Mouse (Mus musculus): Measurements from ENCODE around the gene Pgc. TPM values are rescaled to one million over a fixed set of nuclear protein-coding genes. Genes with fewer than 3 reads are reported as not detected.

Pgc gene
- polyA plus RNA-seq, 1 experiment from 2014 or later, result 0.17 TPM

DNA sequence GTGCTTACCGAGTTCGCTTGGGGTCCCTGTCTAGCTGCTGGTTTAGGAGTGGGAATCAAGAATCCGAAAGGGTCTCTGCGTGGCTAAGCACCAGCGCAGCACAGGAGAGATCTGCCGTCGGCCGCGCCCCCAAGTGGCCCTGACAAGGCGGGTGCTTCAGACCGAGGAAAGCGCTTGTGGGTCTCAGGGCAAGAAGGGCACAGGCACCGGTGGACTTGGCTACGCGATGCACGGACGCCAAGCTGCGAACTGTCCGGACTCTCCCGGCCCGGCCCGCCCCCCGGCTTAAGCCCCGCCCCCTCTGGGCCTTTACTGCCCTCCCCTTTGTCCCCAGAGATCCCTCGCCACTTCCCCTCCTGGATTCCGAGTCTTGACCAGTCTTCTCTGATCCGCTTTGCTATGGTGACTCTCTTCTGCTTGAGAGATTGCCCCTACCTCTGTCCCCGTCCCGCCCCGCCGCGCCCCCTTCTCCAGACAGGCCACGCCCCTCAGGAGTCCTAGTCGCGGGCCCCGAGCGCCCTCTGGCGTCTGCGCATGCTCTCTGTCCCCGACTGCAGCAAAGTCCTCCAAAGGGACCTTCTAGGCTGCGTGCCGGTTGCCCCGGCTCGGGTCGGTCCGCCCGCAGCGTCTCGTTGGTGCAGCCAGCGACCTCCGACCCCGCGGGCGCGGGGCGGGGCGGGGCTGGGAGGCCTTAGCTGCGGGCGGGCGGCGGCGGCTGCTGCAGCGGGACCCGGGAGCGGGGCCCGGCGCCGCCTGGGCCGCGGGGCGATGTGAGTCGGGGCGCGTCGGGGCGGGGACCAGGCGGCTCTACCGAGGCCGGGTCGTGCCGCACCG is 31.9 kb upstream of the Pgc start, which contains the start of gene Prickle4:
Gene Prickle4, minus strand, starts transcription at position 234 of the 834 bp plus-strand sequence.
- WGBS, result under 1% methylated on average over 81 of the region's 82 CpGs
- peaks cover 44% of the 10 kb centered on the region for H3K27me3 ChIP-seq (replicated peaks)
- peaks cover 8% of the 10 kb centered on the region for H3K36me3 ChIP-seq
- ATAC-seq (ENCODE audit: extremely low read depth, insufficient number of reproducible peaks, low FRiP score, low TSS enrichment), result peak; percentile 93
- peak within 1 kb of the TSS; percentile 95 for H3K4me2 ChIP-seq
- peak within 1 kb of the TSS; percentile 94 for H3K9ac ChIP-seq
- H3K9me3 ChIP-seq, result no peaks in the 10 kb centered on the region
- peak within 1 kb of the TSS; percentile 81 for H3K4me3 ChIP-seq
- peaks cover 17% of the 10 kb centered on the region for H3K4me1 ChIP-seq
- peak within 1 kb of the TSS; percentile 69 for H3K27ac ChIP-seq (replicated peaks)

DNA sequence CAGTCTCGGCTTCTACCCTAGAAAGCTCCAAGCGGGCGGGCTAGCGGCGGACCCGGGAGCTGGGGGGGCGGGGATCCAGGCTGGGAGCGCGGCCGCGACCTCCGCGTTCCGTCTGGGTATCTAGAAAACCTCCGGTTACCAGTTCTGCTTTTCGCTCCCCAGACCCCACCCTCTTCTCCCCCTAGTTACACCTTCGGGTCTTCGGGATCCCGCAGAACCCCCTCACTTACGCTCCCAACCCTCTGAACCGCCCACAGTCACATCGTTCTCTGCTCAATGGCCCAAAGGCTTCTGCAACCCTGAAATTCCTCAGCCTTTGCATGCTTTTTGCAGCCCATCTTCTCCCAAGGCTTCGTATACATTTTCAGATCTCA is 31.3 kb upstream of the Pgc start:
- peak overlapping the region; percentile 81 for H3K4me3 ChIP-seq
- H3K4me2 ChIP-seq, result peak overlapping the region; percentile 95
- peak overlapping the region; percentile 69; the same call in 1 of the 2 replicates for H3K27ac ChIP-seq (replicated peaks)
- peaks cover 42% of the 10 kb centered on the region for H3K27me3 ChIP-seq (replicated peaks)
- H3K9ac ChIP-seq, result peak overlapping the region; percentile 94
- H3K9me3 ChIP-seq, result no peaks in the 10 kb centered on the region
- peaks cover 10% of the 10 kb centered on the region for H3K36me3 ChIP-seq
- 1% methylated on average over 23 of the region's 23 CpGs for WGBS
- H3K4me1 ChIP-seq, result peaks cover 17% of the 10 kb centered on the region
- ATAC-seq (ENCODE audit: extremely low read depth, insufficient number of reproducible peaks, low FRiP score, low TSS enrichment), result no peak

DNA sequence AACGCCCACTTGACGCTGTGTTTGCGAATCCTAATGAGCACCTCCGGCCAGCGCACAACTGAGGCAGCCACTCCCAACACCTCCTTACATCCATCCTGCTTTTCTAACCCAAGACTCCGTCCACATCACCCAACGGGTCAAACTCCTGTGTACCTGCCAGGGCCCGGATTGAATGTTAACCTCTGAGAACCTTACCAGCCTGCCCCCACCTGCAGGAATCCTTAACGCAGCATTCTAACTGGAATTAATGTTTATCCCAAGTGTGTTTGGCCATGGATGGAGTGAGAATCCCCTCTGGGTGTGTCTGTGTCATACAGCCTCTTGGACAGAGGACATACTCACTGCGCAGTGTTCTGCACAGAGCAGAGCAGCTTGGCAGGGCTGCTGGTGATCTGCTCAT is 28.5 kb upstream of the Pgc start:
- H3K27me3 ChIP-seq (replicated peaks), result peaks cover 36% of the 10 kb centered on the region
- no peak for ATAC-seq (ENCODE audit: extremely low read depth, insufficient number of reproducible peaks, low FRiP score, low TSS enrichment)
- 85% methylated on average over 10 of the region's 10 CpGs for WGBS
- no peak overlapping the region for H3K27ac ChIP-seq (replicated peaks)
- peaks cover 36% of the 10 kb centered on the region for H3K36me3 ChIP-seq
- H3K9ac ChIP-seq, result no peak overlapping the region
- H3K4me1 ChIP-seq, result peaks cover 29% of the 10 kb centered on the region
- no peaks in the 10 kb centered on the region for H3K9me3 ChIP-seq
- no peak overlapping the region for H3K4me3 ChIP-seq
- no peak overlapping the region for H3K4me2 ChIP-seq

DNA sequence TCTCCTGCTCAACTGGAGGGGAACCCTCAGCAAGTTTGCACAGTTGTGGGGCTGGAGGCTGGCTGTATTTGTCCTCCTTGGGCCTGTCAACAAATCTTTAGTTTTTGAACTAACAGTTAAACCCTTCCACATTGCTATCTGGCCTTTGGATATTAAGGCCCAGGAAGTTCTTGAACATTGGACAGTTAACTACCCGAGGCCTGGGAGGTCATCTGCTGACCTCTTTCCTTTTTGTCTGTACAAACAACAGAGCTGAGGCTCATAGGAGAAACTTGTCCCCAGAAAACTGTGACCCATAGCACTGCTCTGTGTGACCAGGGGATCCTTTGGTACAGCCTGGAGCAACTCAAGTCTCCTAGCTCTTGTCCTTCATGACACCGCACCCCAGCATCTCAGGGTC is 27.6 kb upstream of the Pgc start:
- Histone ChIP-seq H3K9ac (no peak overlapping the region), H3K4me1 (peaks cover 29% of the 10 kb centered on the region), H3K27me3 (replicated peaks) (peaks cover 35% of the 10 kb centered on the region), H3K27ac (replicated peaks) (no peak overlapping the region), H3K4me3 (no peak overlapping the region), H3K36me3 (peaks cover 44% of the 10 kb centered on the region), H3K9me3 (no peaks in the 10 kb centered on the region), H3K4me2 (no peak overlapping the region)
- ATAC-seq (ENCODE audit: extremely low read depth, insufficient number of reproducible peaks, low FRiP score, low TSS enrichment), result no peak
- 81% methylated on average over 2 of the region's 2 CpGs for WGBS

DNA sequence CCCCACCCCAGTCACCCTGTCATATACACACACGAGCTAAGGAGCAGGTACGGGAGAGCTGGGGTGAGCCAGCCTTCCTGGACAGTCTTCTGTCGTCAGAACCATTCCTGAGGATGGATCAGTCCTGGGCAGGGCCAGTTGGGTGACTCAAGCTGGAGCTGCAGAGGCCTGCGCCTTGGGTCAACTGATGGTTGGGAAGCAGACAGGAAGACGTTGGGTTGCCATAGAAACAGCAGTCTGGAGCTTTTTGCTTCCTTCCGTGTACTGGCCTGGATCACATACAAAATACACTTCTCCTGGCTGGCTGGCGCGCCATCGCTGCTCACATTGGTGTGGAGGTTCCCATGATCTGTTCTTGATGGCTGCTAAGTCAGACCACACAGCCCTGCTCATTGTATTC is 24.8 kb upstream of the Pgc start:
- Histone ChIP-seq H3K4me2 (no peak overlapping the region), H3K36me3 (peaks cover 48% of the 10 kb centered on the region), H3K9me3 (no peaks in the 10 kb centered on the region), H3K4me1 (peaks cover 22% of the 10 kb centered on the region), H3K27me3 (replicated peaks) (peaks cover 45% of the 10 kb centered on the region), H3K9ac (no peak overlapping the region), H3K27ac (replicated peaks) (no peak overlapping the region), H3K4me3 (no peak overlapping the region)
- ATAC-seq (ENCODE audit: extremely low read depth, insufficient number of reproducible peaks, low FRiP score, low TSS enrichment), result no peak
- 76% methylated on average over 9 of the region's 9 CpGs for WGBS

DNA sequence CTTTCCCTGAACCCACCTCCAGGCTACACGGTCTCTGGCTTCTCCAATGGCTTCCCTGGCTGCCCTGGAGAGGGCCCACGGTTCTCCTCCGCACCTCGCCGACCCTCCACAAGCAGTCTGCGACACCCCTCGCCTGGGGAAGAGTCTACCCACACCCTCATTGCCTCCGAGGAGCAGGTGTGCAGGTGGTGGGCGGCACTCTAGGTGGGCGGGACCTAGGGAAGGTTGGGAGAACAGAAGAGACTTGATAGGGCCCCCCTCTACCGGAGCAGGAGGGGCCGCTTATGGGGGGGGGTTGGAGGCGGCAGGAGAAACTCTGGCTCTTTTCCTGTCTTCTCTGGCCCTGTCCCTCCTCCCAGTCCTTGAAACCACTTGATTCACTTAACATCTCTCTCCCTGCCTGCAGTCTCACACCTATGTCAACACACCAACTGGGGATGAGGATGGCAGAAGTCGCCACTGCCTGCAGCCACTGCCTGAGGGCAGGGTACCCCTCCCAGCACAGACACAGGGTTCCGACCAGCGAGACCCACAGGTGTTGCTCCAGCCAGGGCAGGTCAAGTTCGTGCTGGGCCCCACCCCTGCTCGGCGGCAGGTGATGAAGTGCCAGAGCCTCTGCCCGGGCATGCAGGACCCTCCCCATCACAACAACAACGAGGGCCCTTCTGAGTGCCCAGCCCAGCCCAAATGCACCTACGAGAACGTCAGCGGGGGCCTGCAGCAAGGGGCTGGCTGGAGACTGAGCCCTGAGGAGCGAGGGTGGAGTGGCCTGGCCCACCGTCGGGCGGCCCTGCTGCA is 23.9 kb upstream of the Pgc start:
- Histone ChIP-seq H3K9me3 (no peaks in the 10 kb centered on the region), H3K27ac (replicated peaks) (no peak overlapping the region), H3K4me3 (no peak overlapping the region; the same call in 1 of the 2 replicates), H3K27me3 (replicated peaks) (peaks cover 47% of the 10 kb centered on the region), H3K36me3 (peaks cover 48% of the 10 kb centered on the region), H3K4me2 (peak overlapping the region; percentile 21), H3K4me1 (peaks cover 22% of the 10 kb centered on the region), H3K9ac (no peak overlapping the region; the same call in 1 of the 2 replicates)
- no peak for ATAC-seq (ENCODE audit: extremely low read depth, insufficient number of reproducible peaks, low FRiP score, low TSS enrichment)
- WGBS, result 26% methylated on average over 28 of the region's 28 CpGs

DNA sequence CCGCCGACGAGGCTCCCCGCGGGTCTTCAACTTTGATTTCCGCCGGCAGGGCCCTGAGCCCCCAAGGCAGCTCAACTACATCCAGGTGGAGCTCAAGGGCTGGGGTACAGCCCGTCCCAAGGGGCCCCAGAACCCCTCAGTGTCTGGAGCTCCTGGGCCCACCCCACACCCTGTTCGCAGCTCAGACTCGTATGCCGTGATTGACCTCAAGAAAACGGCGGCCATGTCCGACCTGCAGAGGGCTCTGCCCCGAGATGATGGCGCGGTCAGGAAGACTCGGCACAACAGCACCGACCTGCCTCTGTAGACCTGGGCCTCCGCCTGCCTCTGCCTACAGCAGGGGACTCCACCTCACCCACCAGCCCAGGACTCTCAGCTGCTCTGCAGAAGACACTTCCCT is 23.1 kb upstream of the Pgc start:
- H3K36me3 ChIP-seq, result peaks cover 48% of the 10 kb centered on the region
- no peak overlapping the region for H3K27ac ChIP-seq (replicated peaks)
- no peak overlapping the region; the same call in 1 of the 2 replicates for H3K9ac ChIP-seq
- peak overlapping the region; percentile 21 for H3K4me2 ChIP-seq
- H3K4me1 ChIP-seq, result peaks cover 22% of the 10 kb centered on the region
- no peak overlapping the region for H3K4me3 ChIP-seq
- WGBS, result 28% methylated on average over 20 of the region's 20 CpGs
- no peak for ATAC-seq (ENCODE audit: extremely low read depth, insufficient number of reproducible peaks, low FRiP score, low TSS enrichment)
- H3K27me3 ChIP-seq (replicated peaks), result peaks cover 51% of the 10 kb centered on the region
- H3K9me3 ChIP-seq, result no peaks in the 10 kb centered on the region

DNA sequence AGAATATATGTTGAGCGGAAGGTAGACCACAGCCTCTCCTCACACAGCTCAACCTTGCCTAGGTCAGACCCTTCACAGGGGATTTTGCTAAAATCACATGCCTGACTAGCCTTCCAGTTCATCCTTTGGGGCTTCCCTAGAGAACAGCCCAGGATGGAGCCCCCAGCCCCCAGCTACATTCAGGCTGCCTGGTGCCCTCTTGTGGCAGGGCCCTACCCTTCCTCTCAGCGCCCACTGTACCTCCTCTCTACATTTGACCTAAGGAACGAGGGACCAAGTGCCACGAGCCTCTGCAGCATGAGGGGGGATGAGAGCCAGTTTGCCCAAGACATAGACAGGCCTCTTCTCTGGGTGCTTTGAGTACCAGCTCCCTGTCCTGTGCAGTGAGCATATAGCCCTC is 21.9 kb upstream of the Pgc start:
- Histone ChIP-seq H3K36me3 (peaks cover 40% of the 10 kb centered on the region), H3K27me3 (replicated peaks) (peaks cover 51% of the 10 kb centered on the region), H3K4me2 (no peak overlapping the region), H3K4me3 (no peak overlapping the region), H3K4me1 (peaks cover 22% of the 10 kb centered on the region), H3K9ac (no peak overlapping the region), H3K27ac (replicated peaks) (no peak overlapping the region), H3K9me3 (no peaks in the 10 kb centered on the region)
- no peak for ATAC-seq (ENCODE audit: extremely low read depth, insufficient number of reproducible peaks, low FRiP score, low TSS enrichment)
- 74% methylated on average over 4 of the region's 4 CpGs for WGBS

DNA sequence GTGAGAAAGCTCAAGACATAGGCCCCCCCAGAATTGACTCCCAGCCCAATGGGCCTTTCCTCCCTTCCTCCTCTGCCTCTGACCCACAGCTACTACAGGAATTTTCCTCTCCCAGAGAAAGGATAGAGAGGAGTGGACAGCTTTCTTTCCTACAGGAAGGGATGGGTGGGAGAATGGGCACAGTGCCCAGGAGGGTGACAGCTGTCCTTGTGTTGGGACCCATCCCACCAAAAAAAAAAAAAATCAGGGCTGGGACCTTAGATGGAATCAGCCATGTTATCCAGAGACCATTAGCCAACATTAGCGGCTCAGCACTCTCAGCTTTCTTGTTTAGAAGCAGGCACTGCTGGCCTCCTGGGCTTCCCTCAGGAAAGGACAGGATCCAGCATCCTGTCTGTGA is 20.4 kb upstream of the Pgc start:
- H3K27me3 ChIP-seq (replicated peaks), result peaks cover 47% of the 10 kb centered on the region

DNA sequence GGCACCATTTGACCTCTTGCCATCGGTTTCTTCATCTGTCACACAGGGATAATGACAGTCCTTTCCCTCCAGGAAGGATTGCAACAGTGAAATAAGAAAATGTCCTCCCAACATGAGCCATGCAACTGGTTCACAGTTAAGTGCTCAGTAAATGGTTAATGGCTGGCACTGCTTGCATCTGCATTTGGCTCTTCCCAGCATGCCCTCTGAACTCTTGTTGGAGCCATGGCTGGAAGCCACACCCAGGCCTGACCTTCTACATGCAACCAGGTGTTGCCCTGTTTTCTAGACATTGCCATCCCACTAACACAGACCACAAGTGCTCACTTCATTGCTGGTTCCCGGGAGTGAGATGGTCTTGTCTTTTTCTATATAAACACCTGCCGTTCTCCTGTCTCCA is 18.7 kb upstream of the Pgc start:
- WGBS, result 68% methylated on average over 3 of the region's 3 CpGs
- Histone ChIP-seq H3K4me1 (peaks cover 18% of the 10 kb centered on the region), H3K36me3 (peaks cover 14% of the 10 kb centered on the region; the same call in 1 of the 2 replicates), H3K27me3 (replicated peaks) (peaks cover 36% of the 10 kb centered on the region), H3K27ac (replicated peaks) (no peak overlapping the region), H3K4me3 (no peak overlapping the region), H3K9ac (no peak overlapping the region), H3K4me2 (no peak overlapping the region), H3K9me3 (no peaks in the 10 kb centered on the region)
- no peak for ATAC-seq (ENCODE audit: extremely low read depth, insufficient number of reproducible peaks, low FRiP score, low TSS enrichment)

More for the DNA sequence above, 20.4 kb upstream of the Pgc start:
- Histone ChIP-seq H3K4me1 (peaks cover 22% of the 10 kb centered on the region), H3K4me3 (no peak overlapping the region), H3K36me3 (peaks cover 32% of the 10 kb centered on the region), H3K9ac (no peak overlapping the region), H3K9me3 (no peaks in the 10 kb centered on the region), H3K27ac (replicated peaks) (peak overlapping the region; percentile 32; the same call in 1 of the 2 replicates), H3K4me2 (no peak overlapping the region)
- ATAC-seq (ENCODE audit: extremely low read depth, insufficient number of reproducible peaks, low FRiP score, low TSS enrichment), result no peak
- 45% methylated on average over 1 of the region's 1 CpGs for WGBS

DNA sequence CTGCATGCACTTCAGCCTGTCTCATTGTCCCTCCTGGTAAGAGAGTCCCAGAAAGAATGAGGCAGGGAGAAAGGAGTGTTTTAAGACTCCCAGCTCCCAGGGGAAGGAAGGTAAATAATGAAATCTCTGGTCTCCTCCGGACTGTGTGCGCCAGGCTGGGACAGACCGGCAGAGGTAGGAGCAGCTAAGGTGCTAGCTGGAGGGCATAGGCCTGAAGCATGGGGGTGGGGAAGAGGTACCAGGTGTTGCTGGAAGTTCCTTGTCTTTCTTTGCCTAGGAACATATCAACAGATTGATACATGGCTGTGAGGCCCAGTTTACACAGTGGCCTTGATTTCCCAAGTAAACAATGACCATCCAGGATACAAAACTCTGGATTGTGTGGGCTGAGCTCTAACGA is 17.7 kb upstream of the Pgc start:
- Histone ChIP-seq H3K9ac (no peak overlapping the region), H3K4me2 (no peak overlapping the region), H3K4me3 (no peak overlapping the region), H3K36me3 (0 out of 2 replicates have a peak, but pooled peaks cover 4% of the 10 kb centered on the region), H3K27me3 (replicated peaks) (peaks cover 26% of the 10 kb centered on the region), H3K4me1 (peaks cover 10% of the 10 kb centered on the region), H3K27ac (replicated peaks) (no peak overlapping the region), H3K9me3 (no peaks in the 10 kb centered on the region)
- ATAC-seq (ENCODE audit: extremely low read depth, insufficient number of reproducible peaks, low FRiP score, low TSS enrichment), result no peak
- 66% methylated on average over 4 of the region's 4 CpGs for WGBS

Measured in heart, embryonic 13.5 days (tissue).